Mouse (Mus musculus) liver, embryonic 16.5 days (tissue): ENCODE data around the gene Islr2. TPM values are rescaled to one million over a fixed set of nuclear protein-coding genes. Genes with fewer than 3 reads are reported as not detected.

Experiments
- ATAC-seq: fragments of 200-750 bp; cut with Nextera tagmentation; 2 replicates; pipeline ENCODE4 v1.8.0; 2017; ENCODE audit warnings: low read depth, mild to moderate bottlenecking, moderate number of reproducible peaks, moderate library complexity
- H3K27ac ChIP-seq: fragments of 300-500 bp; sonication (generic); 2 replicates; pipeline ENCODE4 v1.5.1; 2014; ENCODE audit warnings: mild to moderate bottlenecking, low read length
- H3K27me3 ChIP-seq: fragments of 300-500 bp; sonication (generic); 2 replicates; pipeline ENCODE4 v1.6.1; 2014; ENCODE audit warnings: low read depth, low read length, mixed read lengths; ENCODE audit not compliant: control insufficient read depth, insufficient read depth
- H3K36me3 ChIP-seq: fragments of 300-500 bp; sonication (generic); 2 replicates; pipeline ENCODE4 v1.6.1; 2014; ENCODE audit warnings: mild to moderate bottlenecking; ENCODE audit not compliant: control insufficient read depth, insufficient read depth
- H3K4me1 ChIP-seq: fragments of 300-500 bp; sonication (generic); 2 replicates; pipeline ENCODE4 v1.6.1; 2014; ENCODE audit warnings: low read depth, low read length, mixed read lengths; ENCODE audit not compliant: control insufficient read depth
- H3K4me2 ChIP-seq: fragments of 300-500 bp; sonication (generic); 2 replicates; pipeline ENCODE4 v1.6.1; 2014; ENCODE audit warnings: low read depth, low read length, mixed read lengths
- H3K4me3 ChIP-seq: fragments of 300-500 bp; sonication (generic); 2 replicates; pipeline ENCODE4 v1.5.1; 2014; ENCODE audit warnings: low read depth, mild to moderate bottlenecking, low read length
- H3K9ac ChIP-seq: fragments of 300-500 bp; sonication (generic); 2 replicates; pipeline ENCODE4 v1.6.1; 2014; ENCODE audit warnings: low read depth, low read length
- H3K9me3 ChIP-seq: fragments of 300-500 bp; sonication (generic); replicated peaks from 2 replicates; pipeline ENCODE4 v1.6.1; 2016; ENCODE audit warnings: low read length; ENCODE audit not compliant: control insufficient read depth
- WGBS: fragments of 180-500 bp; shearing (Covaris S2); extraction: QIAGEN DNeasy Blood & Tissue Kit; methylation state at CpG from one replicate; pipeline ENCODE4 v1.1.7; 2014; ENCODE audit not compliant: insufficient replicate concordance; 5-methylcytosine and 5-hydroxymethylcytosine counted together
- polyA plus RNA-seq: library from polyadenylated mRNA; unstranded; fragments of >200 nt; fragmentation: Nextera tagmentation; extraction: Ambion mirVana; gene quantifications from 2 replicates; pipeline ENCODE4 v1.2.1, GENCODE M21; 2015

Gene Islr2
- polyA plus RNA-seq, 1 experiment from 2014 or later: not detected

- Histone ChIP-seq H3K4me2 (no peak overlapping the region), H3K27me3 (no peaks in the 10 kb centered on the region), H3K9me3 (no peaks in the 10 kb centered on the region), H3K4me3 (no peak overlapping the region), H3K36me3 (no peaks in the 10 kb centered on the region), H3K9ac (no peak overlapping the region), H3K4me1 (no peaks in the 10 kb centered on the region), H3K27ac (no peak overlapping the region)
- no peak for ATAC-seq
- WGBS: 44% methylated on average over 1 of the region's 1 CpGs
These were observed 38.3 kb downstream of the Islr2 start for GRCm38 (mm10) chr9:58165779-58166178.

GRCm38 (mm10) chr9:58163146-58163545 lies 41.0 kb downstream of the Islr2 start:
- Histone ChIP-seq H3K9me3 (no peaks in the 10 kb centered on the region), H3K4me3 (no peak overlapping the region), H3K4me2 (no peak overlapping the region), H3K27me3 (no peaks in the 10 kb centered on the region), H3K36me3 (no peaks in the 10 kb centered on the region), H3K4me1 (no peaks in the 10 kb centered on the region), H3K9ac (no peak overlapping the region), H3K27ac (no peak overlapping the region)
- WGBS: 51% methylated on average over 5 of the region's 5 CpGs
- no peak for ATAC-seq

- H3K9me3 ChIP-seq: no peaks in the 10 kb centered on the region
- 68% methylated on average over 3 of the region's 3 CpGs for WGBS
- no peak overlapping the region for H3K27ac ChIP-seq
- H3K4me2 ChIP-seq: no peak overlapping the region
- no peak overlapping the region for H3K4me3 ChIP-seq
- H3K4me1 ChIP-seq: no peaks in the 10 kb centered on the region
- no peaks in the 10 kb centered on the region for H3K27me3 ChIP-seq
- no peaks in the 10 kb centered on the region for H3K36me3 ChIP-seq
- no peak for ATAC-seq
- no peak overlapping the region for H3K9ac ChIP-seq
These were observed 41.9 kb downstream of the Islr2 start for GRCm38 (mm10) chr9:58162173-58162572.

GRCm38 (mm10) chr9:58160315-58160714 lies 43.8 kb downstream of the Islr2 start:
- H3K4me3 ChIP-seq: no peak overlapping the region
- no peak for ATAC-seq
- no peak overlapping the region for H3K9ac ChIP-seq
- H3K4me2 ChIP-seq: no peak overlapping the region
- H3K36me3 ChIP-seq: no peaks in the 10 kb centered on the region
- no peaks in the 10 kb centered on the region for H3K9me3 ChIP-seq
- H3K27me3 ChIP-seq: no peaks in the 10 kb centered on the region
- no peak overlapping the region for H3K27ac ChIP-seq
- no peaks in the 10 kb centered on the region for H3K4me1 ChIP-seq
- 27% methylated on average over 5 of the region's 5 CpGs for WGBS

GRCm38 (mm10) chr9:58159855-58160254 lies 44.3 kb downstream of the Islr2 start:
- Histone ChIP-seq H3K4me1 (no peaks in the 10 kb centered on the region), H3K9me3 (no peaks in the 10 kb centered on the region), H3K36me3 (no peaks in the 10 kb centered on the region), H3K9ac (no peak overlapping the region), H3K4me3 (no peak overlapping the region), H3K27ac (no peak overlapping the region), H3K27me3 (no peaks in the 10 kb centered on the region), H3K4me2 (no peak overlapping the region)
- no peak for ATAC-seq
- 47% methylated on average over 4 of the region's 4 CpGs for WGBS

GRCm38 (mm10) chr9:58158541-58159311 lies 45.4 kb downstream of the Islr2 start:
- Histone ChIP-seq H3K27ac (no peak overlapping the region), H3K36me3 (no peaks in the 10 kb centered on the region), H3K27me3 (no peaks in the 10 kb centered on the region), H3K4me1 (no peaks in the 10 kb centered on the region), H3K4me3 (no peak overlapping the region), H3K9ac (no peak overlapping the region), H3K4me2 (no peak overlapping the region), H3K9me3 (no peaks in the 10 kb centered on the region)
- no peak for ATAC-seq
- 30% methylated on average over 7 of the region's 7 CpGs for WGBS

- H3K27me3 ChIP-seq: no peaks in the 10 kb centered on the region
- H3K4me3 ChIP-seq: no peak overlapping the region
- ATAC-seq: no peak
- no peak overlapping the region for H3K9ac ChIP-seq
- no peak overlapping the region for H3K4me2 ChIP-seq
- H3K4me1 ChIP-seq: no peaks in the 10 kb centered on the region
- WGBS: 63% methylated on average over 13 of the region's 13 CpGs
- no peak overlapping the region for H3K27ac ChIP-seq
- no peaks in the 10 kb centered on the region for H3K9me3 ChIP-seq
- H3K36me3 ChIP-seq: no peaks in the 10 kb centered on the region
These were observed 46.3 kb downstream of the Islr2 start for GRCm38 (mm10) chr9:58157838-58158237.

- Histone ChIP-seq H3K4me2 (no peak overlapping the region), H3K36me3 (no peaks in the 10 kb centered on the region), H3K27me3 (no peaks in the 10 kb centered on the region), H3K4me3 (no peak overlapping the region), H3K27ac (no peak overlapping the region), H3K4me1 (no peaks in the 10 kb centered on the region), H3K9ac (no peak overlapping the region), H3K9me3 (no peaks in the 10 kb centered on the region)
- no peak for ATAC-seq
- WGBS: 63% methylated on average over 22 of the region's 22 CpGs
These were observed 47.1 kb downstream of the Islr2 start for GRCm38 (mm10) chr9:58156819-58157560.

GRCm38 (mm10) chr9:58155366-58155765 lies 48.8 kb downstream of the Islr2 start:
- WGBS: 43% methylated on average over 3 of the region's 3 CpGs
- Histone ChIP-seq H3K36me3 (no peaks in the 10 kb centered on the region), H3K27me3 (no peaks in the 10 kb centered on the region), H3K9ac (no peak overlapping the region), H3K4me2 (no peak overlapping the region), H3K4me3 (no peak overlapping the region), H3K27ac (no peak overlapping the region), H3K4me1 (no peaks in the 10 kb centered on the region), H3K9me3 (no peaks in the 10 kb centered on the region)
- no peak for ATAC-seq
